Mouse (Mus musculus) inflammation-experienced regulatory T-cells, adult 6 months (primary cell): ENCODE measurements around the gene Ttll10. TPM values are rescaled to one million over a fixed set of nuclear protein-coding genes. Genes with fewer than 3 reads are reported as not detected.

Experiments
- ATAC-seq: one replicate; pipeline ENCODE4 v1.8.0; 2017
- polyA plus RNA-seq, 3 experiments: library from polyadenylated mRNA; unstranded; fragments of 100-300 nt; shearing (Covaris generic); gene quantifications; one replicate each; pipeline ENCODE4 v1.2.1; 2017

Ttll10 gene
- polyA plus RNA-seq, 3 experiments from 2014 or later = 0.26 to 1.1 (median 0.55) TPM

GRCm38 (mm10) chr4:156023520-156023919 lies 35.7 kb downstream of the Ttll10 start:
- ATAC-seq = no peak

- ATAC-seq = peak; percentile 83
Observed at GRCm38 (mm10) chr4:156021942-156022419, 37.2 kb downstream of the Ttll10 start.

DNA sequence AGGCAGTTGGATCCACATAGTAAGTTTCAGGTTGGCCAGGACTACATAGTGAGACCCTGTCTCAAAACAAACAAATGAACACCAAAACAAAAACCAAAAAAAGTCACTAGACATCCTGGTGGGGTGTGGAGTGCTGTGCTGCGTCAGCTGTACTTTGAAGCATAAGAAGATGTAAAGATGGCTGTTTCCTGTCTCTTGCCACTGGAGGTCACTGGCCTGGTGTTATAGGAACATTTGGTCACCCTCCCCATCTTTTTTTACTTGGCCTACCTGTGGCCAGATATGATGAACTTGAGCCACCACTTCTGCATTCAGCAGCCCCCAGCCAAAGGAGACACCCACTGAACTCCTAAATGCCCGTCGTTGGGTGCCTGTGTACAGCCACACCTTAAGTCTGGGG lies 37.8 kb downstream of the Ttll10 start:
- ATAC-seq = peak; percentile 46

- ATAC-seq = no peak
Observed at GRCm38 (mm10) chr4:156019771-156020170, 39.4 kb downstream of the Ttll10 start.

DNA sequence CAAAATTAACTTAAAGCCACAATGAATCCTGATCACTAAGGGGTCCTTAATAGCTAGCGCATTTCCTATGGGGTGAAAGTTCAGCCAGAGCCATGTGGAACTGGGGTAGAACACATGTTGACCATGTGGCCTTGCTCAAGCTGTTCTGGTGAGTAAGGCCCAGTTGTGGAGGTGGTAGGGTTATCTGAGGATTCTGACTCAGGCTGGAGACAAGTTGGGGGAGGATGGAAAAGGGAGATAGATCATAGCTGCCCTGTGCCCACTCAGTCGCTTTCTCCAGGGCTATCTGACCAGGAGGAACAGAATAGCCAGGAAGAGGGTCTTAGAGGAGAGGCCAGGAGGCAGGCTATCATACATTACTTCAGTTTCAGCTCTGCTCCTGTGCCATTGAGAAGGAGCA lies 44.8 kb downstream of the Ttll10 start:
- ATAC-seq = no peak

DNA sequence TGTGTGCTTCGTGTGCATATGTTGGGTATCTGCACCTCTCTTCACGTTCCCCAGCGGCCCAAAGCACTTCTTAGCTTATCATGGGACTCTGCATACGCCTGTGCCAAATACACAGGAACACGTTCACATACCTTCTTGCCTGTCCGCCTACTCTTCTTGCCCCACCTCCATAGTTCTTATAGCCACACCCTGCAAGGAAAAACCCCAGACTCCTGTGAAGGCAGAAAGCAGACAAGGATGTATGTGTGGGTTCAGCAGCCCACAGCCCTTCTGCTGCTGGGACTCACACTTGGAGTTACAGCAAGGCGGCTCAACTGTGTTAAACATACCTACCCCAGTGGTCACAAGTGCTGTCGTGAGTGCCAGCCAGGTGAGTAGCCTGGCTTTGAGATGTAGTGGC lies 45.6 kb downstream of the Ttll10 start, which contains the start of gene Tnfrsf4:
Gene Tnfrsf4, plus strand, starts transcription at position 207 of the 400 bp plus-strand sequence.
- ATAC-seq = peak; percentile 83

GRCm38 (mm10) chr4:156008369-156008768 lies 50.8 kb downstream of the Ttll10 start:
- ATAC-seq = peak; percentile 41

DNA sequence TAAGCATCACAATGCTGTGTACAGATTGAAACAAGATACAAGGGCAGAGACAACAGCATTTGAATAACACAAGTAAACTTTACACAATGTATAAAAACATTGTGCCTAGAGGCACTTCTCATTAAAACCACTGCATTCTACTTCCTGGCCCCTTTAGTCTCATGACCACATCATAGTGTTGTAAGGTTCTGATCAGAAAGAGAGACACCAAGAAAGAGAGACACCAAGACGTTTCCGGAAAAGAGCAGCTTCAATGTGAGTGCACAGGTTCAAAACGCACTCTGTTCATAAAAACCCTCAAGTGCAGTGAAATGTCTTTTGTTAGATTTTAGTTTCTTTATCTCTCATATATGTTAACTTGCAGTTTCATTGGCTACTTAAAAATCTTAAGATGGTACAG lies 55.1 kb downstream of the Ttll10 start:
- peak; percentile 89 for ATAC-seq

GRCm38 (mm10) chr4:155993606-155994005 lies 65.6 kb downstream of the Ttll10 start:
- ATAC-seq = no peak

GRCm38 (mm10) chr4:155992906-155993547 lies 66.2 kb downstream of the Ttll10 start:
- peak; percentile 86 for ATAC-seq

DNA sequence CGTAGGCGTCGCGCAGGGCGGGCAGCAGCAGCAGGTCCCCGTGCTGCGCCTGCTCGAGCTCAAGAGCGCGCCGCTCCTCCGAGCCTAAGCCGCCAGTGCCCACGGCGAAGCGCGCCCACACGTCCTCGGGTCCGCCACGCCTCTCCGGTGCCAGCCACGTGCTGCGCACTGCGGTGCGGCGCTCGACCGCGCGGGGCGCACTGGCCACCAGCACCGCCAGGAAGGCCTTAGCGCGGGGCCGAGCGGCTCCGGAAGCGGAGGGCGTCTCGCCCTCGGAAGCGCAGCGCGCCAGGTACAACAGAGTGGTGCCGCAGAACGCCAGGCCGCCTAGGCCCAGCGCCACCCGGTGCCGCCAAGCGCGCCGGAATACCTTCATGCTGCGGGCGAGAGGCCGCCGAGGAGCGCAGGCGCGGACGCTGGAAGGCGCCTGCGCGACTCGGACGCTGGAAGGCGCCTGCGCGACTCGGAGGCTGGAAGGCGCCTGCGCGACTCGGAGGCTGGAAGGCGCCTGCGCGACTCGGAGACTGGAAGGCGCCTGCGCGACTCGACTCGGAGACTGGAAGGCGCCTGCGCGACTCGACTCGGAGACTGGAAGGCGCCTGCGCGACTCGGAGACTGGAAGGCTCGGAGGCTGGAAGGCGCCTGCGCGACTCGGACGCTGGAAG lies 66.8 kb downstream of the Ttll10 start, which contains the start of the genes B3galt6 and Sdf4:
Gene B3galt6, minus strand, starts transcription at position 409 of the 665 bp plus-strand sequence.
Gene Sdf4, plus strand, starts transcription at position 632 of the 665 bp plus-strand sequence.
- peak; percentile 79 for ATAC-seq

GRCm38 (mm10) chr4:155991908-155992230 lies 67.3 kb downstream of the Ttll10 start:
- no peak for ATAC-seq

DNA sequence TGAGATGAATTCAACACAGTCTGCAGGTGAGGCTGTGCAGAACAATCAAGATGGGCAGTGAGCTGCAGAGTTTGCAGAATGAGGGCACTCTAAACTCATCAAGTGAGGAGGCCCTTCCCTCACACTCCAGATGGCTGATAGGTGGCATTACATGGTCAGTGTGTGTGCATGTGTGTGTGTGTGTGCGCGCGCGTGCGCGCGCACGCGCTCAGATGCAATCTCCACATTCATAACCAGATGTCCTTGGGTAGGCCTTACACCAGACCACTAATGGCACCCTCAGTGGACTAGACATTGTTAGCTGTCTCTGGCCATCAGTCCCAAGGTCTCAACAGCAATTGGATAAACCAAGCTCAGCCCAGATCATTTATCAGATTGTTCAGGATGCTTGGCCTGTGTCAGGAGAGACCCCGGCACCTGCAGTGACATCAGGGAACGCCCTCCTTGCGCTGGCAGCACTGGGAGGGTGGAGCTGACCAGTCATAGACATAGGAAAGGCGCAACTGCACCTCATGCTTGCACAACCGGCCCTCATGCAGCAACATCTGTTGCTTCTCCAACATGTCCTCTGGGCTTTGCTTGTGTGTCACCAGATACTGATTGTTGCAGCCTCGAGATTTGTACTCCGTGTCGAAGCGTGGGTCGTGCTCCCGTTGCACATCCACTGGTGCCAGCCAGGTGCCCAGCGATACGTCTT lies 67.9 kb downstream of the Ttll10 start:
- no peak for ATAC-seq

Other genes starting within 250 kb of the Ttll10 start
- 100 to 1,000 TPM in 2 of 3 experiments, 10 to 100 TPM in 1; 83.8 to 128 (median 117) TPM for gene Ccnl2, start 246.9 kb downstream of the Ttll10 start, polyA plus RNA-seq
- gene Aurkaip1, start 228.1 kb downstream of the Ttll10 start, polyA plus RNA-seq = 100 to 1,000 TPM; 206 to 219 (median 211) TPM
- gene Mxra8, start 219.7 kb downstream of the Ttll10 start, polyA plus RNA-seq = 10 to 100 TPM in 2 of 3 experiments, under 1 TPM in 1; 0.69 to 18.3 (median 16.4) TPM
- gene Dvl1, start 212.0 kb downstream of the Ttll10 start, polyA plus RNA-seq = 1 to 10 TPM; 2.0 to 3.8 (median 3.5) TPM
- gene Tas1r3, start 196.1 kb downstream of the Ttll10 start, polyA plus RNA-seq = under 1 TPM; 0.16 to 0.40 (median 0.30) TPM
- gene Cptp, start 190.0 kb downstream of the Ttll10 start, polyA plus RNA-seq = 10 to 100 TPM; 14.2 to 19.2 (median 19.1) TPM
- gene Ints11, start 189.9 kb downstream of the Ttll10 start, polyA plus RNA-seq = 10 to 100 TPM; 81.9 to 88.2 (median 86.6) TPM
- 10 to 100 TPM; 14.1 to 20.3 (median 15.8) TPM for gene Pusl1, start 167.6 kb downstream of the Ttll10 start, polyA plus RNA-seq
- 1 to 10 TPM; 4.0 to 9.1 (median 5.8) TPM for gene Acap3, start 167.6 kb downstream of the Ttll10 start, polyA plus RNA-seq
- 10 to 100 TPM; 19.3 to 30.8 (median 29.6) TPM for gene Ube2j2, start 115.6 kb downstream of the Ttll10 start, polyA plus RNA-seq
- 1 to 10 TPM; 3.0 to 6.9 (median 5.6) TPM for gene C1qtnf12, start 97.1 kb downstream of the Ttll10 start, polyA plus RNA-seq
- gene B3galt6, start 66.8 kb downstream of the Ttll10 start, polyA plus RNA-seq = 1 to 10 TPM in 1 of 3 experiments, under 1 TPM in 2; 0.63 to 1.0 (median 0.90) TPM
- gene Sdf4, start 66.5 kb downstream of the Ttll10 start, polyA plus RNA-seq = 100 to 1,000 TPM; 489 to 506 (median 496) TPM
- 100 to 1,000 TPM; 682 to 810 (median 720) TPM for gene Tnfrsf4, start 45.6 kb downstream of the Ttll10 start, polyA plus RNA-seq
- gene Tnfrsf18, start 33.2 kb downstream of the Ttll10 start, polyA plus RNA-seq = 100 to 1,000 TPM; 603 to 779 (median 637) TPM
- gene 9430015G10Rik, start 50.6 kb upstream of the Ttll10 start, polyA plus RNA-seq = 10 to 100 TPM in 2 of 3 experiments, 1 to 10 TPM in 1; 8.6 to 32.7 (median 20.0) TPM
- not detected for gene Rnf223, start 71.1 kb upstream of the Ttll10 start, polyA plus RNA-seq
- gene Agrn, start 138.1 kb upstream of the Ttll10 start, polyA plus RNA-seq = 1 to 10 TPM; 2.2 to 4.3 (median 4.2) TPM
- gene Isg15, start 141.4 kb upstream of the Ttll10 start, polyA plus RNA-seq = 10 to 100 TPM; 34.7 to 48.9 (median 41.6) TPM
- 1 to 10 TPM; 2.9 to 5.3 (median 3.2) TPM for gene AW011738, start 143.9 kb upstream of the Ttll10 start, polyA plus RNA-seq
- under 1 TPM; 0.55 to 0.90 (median 0.74) TPM for gene Perm1, start 156.5 kb upstream of the Ttll10 start, polyA plus RNA-seq
- gene Plekhn1, start 175.4 kb upstream of the Ttll10 start, polyA plus RNA-seq = 10 to 100 TPM in 1 of 3 experiments, 1 to 10 TPM in 2; 4.3 to 11.0 (median 8.1) TPM
- 10 to 100 TPM; 11.2 to 16.2 (median 15.7) TPM for gene Noc2l, start 176.6 kb upstream of the Ttll10 start, polyA plus RNA-seq
- gene Samd11, start 196.2 kb upstream of the Ttll10 start, polyA plus RNA-seq = 1 to 10 TPM; 2.5 to 4.0 (median 3.2) TPM